Mouse (Mus musculus) kidney, adult 2 months (tissue): ENCODE results near the gene Smyd3.

ENCODE experiments used
- CTCF ChIP-seq: fragments of 200-500 bp; conservative IDR thresholded peaks from 2 replicates; pipeline ENCODE4 v1.5.1; 2011; ENCODE audit warnings: low read depth, mild to moderate bottlenecking, control low read depth, low read length, moderate library complexity, mixed read lengths; ENCODE audit not compliant: insufficient read depth, insufficient read length
- POLR2A ChIP-seq: fragments of 200-500 bp; IDR thresholded peaks from one replicate; pipeline ENCODE4 v1.6.1; 2011; ENCODE audit warnings: low read depth, low read length, control low read depth

GRCm38 (mm10) chr1:178992503-178992902, 525.3 kb downstream of the Smyd3 start:
- no peak for TF ChIP-seq CTCF
- TF ChIP-seq POLR2A = no peak
